In the genomic region with DNA sequence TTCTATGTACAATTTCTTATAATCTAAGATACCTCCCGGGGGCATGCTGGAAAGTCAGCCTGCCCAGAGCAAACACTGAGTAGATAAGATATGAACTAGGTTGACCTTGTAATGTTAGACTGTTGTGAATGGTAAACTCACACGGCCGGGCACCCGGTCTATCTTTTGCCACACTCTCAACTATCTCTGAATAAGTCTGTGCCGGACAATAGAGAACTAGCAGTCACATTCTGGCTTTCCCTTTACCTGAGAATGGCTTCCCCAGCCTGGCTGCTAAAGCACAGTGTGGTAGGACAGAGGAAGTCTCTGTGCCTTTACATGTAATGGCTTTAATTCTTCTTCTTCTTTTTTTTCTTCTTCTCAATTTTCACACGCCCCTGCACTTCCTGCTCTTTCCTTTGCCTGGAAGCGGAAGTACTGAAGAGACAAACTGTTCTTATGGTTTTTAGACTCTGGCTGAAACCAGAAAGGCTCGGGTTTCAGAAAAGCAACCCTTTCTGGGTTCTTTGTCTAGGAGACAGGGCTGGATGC, we compare ENCODE assay signal across 8 mouse cellular contexts.
DNase-seq lines count a peak whose midpoint lies in the region; ATAC-seq and TF ChIP-seq lines count a peak whose summit lies in the region.

No protein-coding gene starts in this region.

- H3K9ac ChIP-seq in lung, embryonic 14.5 days = no peak overlapping the region
- no peak overlapping the region for H3K9ac ChIP-seq in heart, embryonic 13.5 days
- H3K9ac ChIP-seq in hindbrain, embryonic 16.5 days (ENCODE audit: low read depth, low read length) = no peak overlapping the region

- 0 out of 2 replicates have a peak overlapping the region, but pooled peaks have one; percentile 2 for H3K4me2 ChIP-seq in lung, embryonic 14.5 days
- peak overlapping the region; percentile 48 for H3K4me2 ChIP-seq in heart, embryonic 13.5 days
- H3K4me2 ChIP-seq in hindbrain, embryonic 16.5 days (ENCODE audit: low read length) = no peak overlapping the region

- TF ChIP-seq CTCF in lung, embryonic 14.5 days (IDR thresholded peaks at IDR 0.05; ENCODE audit: low read depth) = no peak

- 30% methylated on average over 8 of the region's 8 CpGs for WGBS in lung, embryonic 14.5 days
- 18% methylated on average over 8 of the region's 8 CpGs for WGBS in heart, embryonic 13.5 days
- WGBS in hindbrain, embryonic 16.5 days = 75% methylated on average over 8 of the region's 8 CpGs

- H3K27me3 ChIP-seq in lung, embryonic 14.5 days (ENCODE audit: insufficient read depth, low read length) = no peaks in the 10 kb centered on the region
- H3K27me3 ChIP-seq in heart, embryonic 13.5 days (replicated peaks) = 0 out of 2 replicates have a peak, but pooled peaks cover 3% of the 10 kb centered on the region
- H3K27me3 ChIP-seq in hindbrain, embryonic 16.5 days (replicated peaks; ENCODE audit: control insufficient read depth, insufficient read depth, low read length) = no peaks in the 10 kb centered on the region

- 0 out of 2 replicates have a peak, but pooled peaks have one; percentile 5 for ATAC-seq in lung, embryonic 14.5 days (ENCODE audit: insufficient read depth)
- no peak for ATAC-seq in heart, embryonic 13.5 days (ENCODE audit: extremely low read depth, insufficient number of reproducible peaks, low FRiP score, low TSS enrichment)
- no peak for ATAC-seq in hindbrain, embryonic 16.5 days

- H3K9me3 ChIP-seq in lung, embryonic 14.5 days (ENCODE audit: low read depth, low read length) = no peaks in the 10 kb centered on the region
- H3K9me3 ChIP-seq in heart, embryonic 13.5 days = no peaks in the 10 kb centered on the region
- no peaks in the 10 kb centered on the region for H3K9me3 ChIP-seq in hindbrain, embryonic 16.5 days (ENCODE audit: control insufficient read depth, low read length)

- H3K4me3 ChIP-seq in lung, embryonic 14.5 days (ENCODE audit: low read depth, low read length) = no peak overlapping the region
- H3K4me3 ChIP-seq in heart, embryonic 13.5 days = no peak overlapping the region
- H3K4me3 ChIP-seq in hindbrain, embryonic 16.5 days (ENCODE audit: low read length) = no peak overlapping the region

- no peaks in the 10 kb centered on the region for H3K36me3 ChIP-seq in lung, embryonic 14.5 days (ENCODE audit: insufficient read depth)
- H3K36me3 ChIP-seq in heart, embryonic 13.5 days = no peaks in the 10 kb centered on the region
- H3K36me3 ChIP-seq in hindbrain, embryonic 16.5 days (ENCODE audit: control insufficient read depth, insufficient read depth, low read length) = no peaks in the 10 kb centered on the region

- H3K27ac ChIP-seq in lung, embryonic 14.5 days (ENCODE audit: low read depth) = 0 out of 2 replicates have a peak overlapping the region, but pooled peaks have one; percentile 20
- peak overlapping the region; percentile 13; the same call in 1 of the 2 replicates for H3K27ac ChIP-seq in heart, embryonic 13.5 days (replicated peaks)
- no peak overlapping the region for H3K27ac ChIP-seq in hindbrain, embryonic 16.5 days (ENCODE audit: low read depth, low read length)

- peak; percentile 50 for DNase-seq in lung, embryonic 14.5 days
- no peak for DNase-seq in lung, postnatal 10 days
- peak; percentile 55 for DNase-seq in lung, postnatal 25 days (ENCODE audit: low spot score)
- DNase-seq in thymus, postnatal 4 days = peak; percentile 33
- no peak for DNase-seq in embryo, embryonic 10.5 days (ENCODE audit: low spot score)
- DNase-seq in urinary bladder, postnatal 10 days (ENCODE audit: low spot score) = no peak

- 0 out of 2 replicates have a peak, but pooled peaks cover 11% of the 10 kb centered on the region for H3K4me1 ChIP-seq in lung, embryonic 14.5 days (ENCODE audit: insufficient read depth)
- H3K4me1 ChIP-seq in heart, embryonic 13.5 days = peaks cover 25% of the 10 kb centered on the region
- no peaks in the 10 kb centered on the region for H3K4me1 ChIP-seq in hindbrain, embryonic 16.5 days (ENCODE audit: control insufficient read depth, insufficient read depth, low read depth, low read length)

Comparison
In these comparisons a context has a peak if more than half of its experiments do, and no peak if none do; other contexts are left out.
1. DNase-seq: peak in lung, embryonic 14.5 days (single experiment), lung, postnatal 25 days (single experiment) and thymus, postnatal 4 days (single experiment); none in lung, postnatal 10 days (single experiment), embryo, embryonic 10.5 days (single experiment) and urinary bladder, postnatal 10 days (single experiment).